8 mouse cellular contexts compared by ENCODE assay signal in the genomic region with DNA sequence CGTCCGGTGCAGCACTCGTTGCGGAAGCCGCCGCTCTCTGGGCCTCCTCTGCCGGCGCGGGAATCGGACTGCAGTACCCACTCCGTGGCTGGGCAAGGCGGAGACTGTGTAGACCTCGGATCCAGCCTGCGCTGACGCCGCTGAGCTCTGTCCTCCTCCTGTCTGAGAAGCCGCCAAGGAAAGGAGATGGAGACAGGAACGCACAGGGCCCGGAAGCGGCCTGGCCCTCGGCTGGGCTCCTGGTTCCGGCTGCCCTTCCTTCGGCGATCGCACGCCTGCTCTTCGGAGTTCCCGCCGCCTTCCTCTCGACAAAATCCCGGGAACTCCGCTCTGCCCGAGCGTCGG. TPM values are rescaled to one million over a fixed set of nuclear protein-coding genes. Genes with fewer than 3 reads are reported as not detected.
DNase-seq lines count a peak whose midpoint lies in the region; ATAC-seq and TF ChIP-seq lines count a peak whose summit lies in the region.

No protein-coding gene starts in this region.

- no peak for TF ChIP-seq POLR2A in myocyte (IDR thresholded peaks at IDR 0.05; ENCODE audit: insufficient read length, low read depth)

- peak overlapping the region; percentile 79 for H3K9ac ChIP-seq in embryonic facial prominence, embryonic 11.5 days (replicated peaks; ENCODE audit: low read length)
- peak overlapping the region; percentile 90 for H3K9ac ChIP-seq in intestine, postnatal 0 days (ENCODE audit: low read depth, low read length)

- no peak for TF ChIP-seq CTCF in left cerebral cortex, adult 2 months (IDR thresholded peaks at IDR 0.05)
- no peak; the same call in 1 of the 2 replicates for TF ChIP-seq CTCF in intestine, postnatal 0 days (IDR thresholded peaks at IDR 0.05; ENCODE audit: low read depth)

- peak overlapping the region; percentile 75 for H3K4me3 ChIP-seq in left cerebral cortex, adult 2 months
- H3K4me3 ChIP-seq in embryonic facial prominence, embryonic 11.5 days (ENCODE audit: low read depth, low read length), result peak overlapping the region; percentile 73
- peak overlapping the region; percentile 61 for H3K4me3 ChIP-seq in intestine, postnatal 0 days (ENCODE audit: low read depth, low read length)
- peak overlapping the region; percentile 100 for H3K4me3 ChIP-seq in myocyte

- no peaks in the 10 kb centered on the region for H3K9me3 ChIP-seq in embryonic facial prominence, embryonic 11.5 days (replicated peaks; ENCODE audit: control insufficient read depth, low read length)
- no peaks in the 10 kb centered on the region for H3K9me3 ChIP-seq in intestine, postnatal 0 days (ENCODE audit: control insufficient read depth)

- peak overlapping the region; percentile 89 for H3K4me2 ChIP-seq in embryonic facial prominence, embryonic 11.5 days (ENCODE audit: low read depth, low read length)
- H3K4me2 ChIP-seq in intestine, postnatal 0 days (replicated peaks; ENCODE audit: low read depth), result peak overlapping the region; percentile 87
- H3K4me2 ChIP-seq in myocyte (ENCODE audit: low read depth), result peak overlapping the region; percentile 96

- H3K27me3 ChIP-seq in embryonic facial prominence, embryonic 11.5 days (ENCODE audit: control insufficient read depth, insufficient read depth, low read length), result no peaks in the 10 kb centered on the region
- no peaks in the 10 kb centered on the region for H3K27me3 ChIP-seq in intestine, postnatal 0 days (replicated peaks; ENCODE audit: control insufficient read depth, insufficient read depth, low read length)
- H3K27me3 ChIP-seq in myocyte (ENCODE audit: control insufficient read depth, insufficient read depth, insufficient read length), result no peaks in the 10 kb centered on the region

- peak overlapping the region; percentile 94 for H3K27ac ChIP-seq in left cerebral cortex, adult 2 months
- peak overlapping the region; percentile 92 for H3K27ac ChIP-seq in embryonic facial prominence, embryonic 11.5 days (replicated peaks; ENCODE audit: low read depth, low read length)
- peak overlapping the region; percentile 99 for H3K27ac ChIP-seq in intestine, postnatal 0 days (ENCODE audit: low read depth, low read length)

- ATAC-seq in embryonic facial prominence, embryonic 11.5 days (replicated peaks; ENCODE audit: insufficient number of reproducible peaks, low FRiP score, low TSS enrichment, low read depth), result no peak
- no peak; the same call in 1 of the 2 replicates for ATAC-seq in intestine, postnatal 0 days

- no peak for DNase-seq in left cerebral cortex, adult 2 months (ENCODE audit: extremely low spot score in 1 of 2, low spot score in 2 of 2)
- no peak for DNase-seq in left cerebral cortex, adult 8-10 months (ENCODE audit: low spot score in 2 of 2)
- DNase-seq in embryonic facial prominence, embryonic 11.5 days (ENCODE audit: low spot score), result no peak
- DNase-seq in spleen, postnatal 10 days (ENCODE audit: low spot score in 2 of 2), result no peak
- DNase-seq in left cerebral cortex, postnatal 10 days (ENCODE audit: extremely low spot score in 1 of 2, low spot score in 2 of 2), result no peak
- no peak for DNase-seq in spleen, postnatal 14 days (ENCODE audit: low spot score in 2 of 2)

- H3ac ChIP-seq in myocyte (ENCODE audit: control insufficient read depth, insufficient read length), result peak overlapping the region; percentile 81

- H3K36me3 ChIP-seq in embryonic facial prominence, embryonic 11.5 days (replicated peaks; ENCODE audit: control insufficient read depth, insufficient read depth, low read depth, low read length), result no peaks in the 10 kb centered on the region
- no peaks in the 10 kb centered on the region; the same call in 1 of the 2 replicates for H3K36me3 ChIP-seq in intestine, postnatal 0 days (ENCODE audit: control insufficient read depth, insufficient read depth)
- H3K36me3 ChIP-seq in myocyte (ENCODE audit: control insufficient read depth, insufficient read depth), result peaks cover 25% of the 10 kb centered on the region

- peaks cover 53% of the 10 kb centered on the region for H3K79me2 ChIP-seq in myocyte (ENCODE audit: control insufficient read depth, insufficient read depth)

- intact Hi-C loops in left cerebral cortex, adult 2 months (cut with DNase I), result loop anchor here (5.0 kb wide), 1 partner anchor 481 kb away; a partner anchor contains a TSS
- intact Hi-C loops in left cerebral cortex, postnatal 10 days (cut with DNase I), result loop anchor here (5.0 kb wide), 1 partner anchor 89 kb away; no protein-coding TSS in a partner anchor

- peaks cover 4% of the 10 kb centered on the region; the same call in 1 of the 2 replicates for H3K4me1 ChIP-seq in embryonic facial prominence, embryonic 11.5 days (ENCODE audit: control insufficient read depth, insufficient read depth, low read length)
- H3K4me1 ChIP-seq in intestine, postnatal 0 days (replicated peaks; ENCODE audit: control insufficient read depth, insufficient read depth, low read length), result no peaks in the 10 kb centered on the region

- WGBS in embryonic facial prominence, embryonic 11.5 days, result under 1% methylated on average over 34 of the region's 35 CpGs
- under 1% methylated on average over 35 of the region's 35 CpGs for WGBS in intestine, postnatal 0 days

TF ChIP-seq in myocyte, 11 proteins besides CTCF, POLR2A, EP300 and RAD21:
- TF ChIP-seq REST (IDR thresholded peaks at IDR 0.05; ENCODE audit: insufficient read depth, insufficient read length) (no peak), USF1 (IDR thresholded peaks at IDR 0.05; ENCODE audit: low read depth) (no peak), SRF (IDR thresholded peaks at IDR 0.05; ENCODE audit: control insufficient read depth, insufficient read length, low read depth) (no peak), MYOD1 (IDR thresholded peaks at IDR 0.05; ENCODE audit: control insufficient read depth in 1 of 3, insufficient read length in 2 of 3, low read depth in 2 of 3) (no peak), TCF12 (IDR thresholded peaks at IDR 0.05; ENCODE audit: insufficient read depth, poor library complexity, severe bottlenecking) (no peak), MAX (IDR thresholded peaks at IDR 0.05; ENCODE audit: low read depth) (no peak), POLR2AphosphoS2 (IDR thresholded peaks at IDR 0.05; ENCODE audit: insufficient read length, low read depth) (no peak), CEBPB (IDR thresholded peaks at IDR 0.05; ENCODE audit: insufficient read depth, poor library complexity, severe bottlenecking) (no peak), TCF3 (IDR thresholded peaks at IDR 0.05; ENCODE audit: insufficient read length, low read depth) (no peak), MYOG (IDR thresholded peaks at IDR 0.05; ENCODE audit: control insufficient read depth in 1 of 3, insufficient read depth in 1 of 3, insufficient read length in 2 of 3, low read depth in 2 of 3) (no peak), E2F4 (IDR thresholded peaks at IDR 0.05; ENCODE audit: insufficient read depth) (no peak)

RNA-seq across cellular contexts. Expression of a gene that starts 0.6 kb away (rescaled TPM):
- 10 to 100 TPM; 41.4 to 44.3 TPM for total RNA-seq in left cerebral cortex, adult 2 months (2021)
- total RNA-seq in left cerebral cortex, adult 8-10 months (2022), result 10 to 100 TPM; 41.0 to 43.6 (median 42.0) TPM
- 41.5 and 42.1 TPM in 2 replicates for polyA plus RNA-seq in embryonic facial prominence, embryonic 11.5 days (2014; fragmentation: Nextera tagmentation; extraction: Ambion mirVana)
- polyA plus RNA-seq in intestine, postnatal 0 days (2015; fragmentation: Nextera tagmentation; extraction: Ambion mirVana), result 28.5 and 33.0 TPM in 2 replicates
- polyA plus RNA-seq in myocyte (2012; fragmentation: generic; extraction: Trizol), result 30.9 TPM
- total RNA-seq in left cerebral cortex, postnatal 10 days (2021), result 10 to 100 TPM; 43.6 to 44.1 TPM

RNA-seq across cellular contexts. Expression of a gene that starts 32.5 kb away (rescaled TPM):
- total RNA-seq in left cerebral cortex, adult 2 months (2021), result 10 to 100 TPM; 94.2 to 96.3 TPM
- total RNA-seq in left cerebral cortex, adult 8-10 months (2022), result 10 to 100 TPM; 83.6 to 89.6 (median 88.4) TPM
- polyA plus RNA-seq in embryonic facial prominence, embryonic 11.5 days (2014; fragmentation: Nextera tagmentation; extraction: Ambion mirVana), result 2.0 and 2.8 TPM in 2 replicates
- 7.5 and 8.0 TPM in 2 replicates for polyA plus RNA-seq in intestine, postnatal 0 days (2015; fragmentation: Nextera tagmentation; extraction: Ambion mirVana)
- 0.12 TPM for polyA plus RNA-seq in myocyte (2012; fragmentation: generic; extraction: Trizol)
- 10 to 100 TPM; 57.2 to 59.3 TPM for total RNA-seq in left cerebral cortex, postnatal 10 days (2021)
